Mouse (Mus musculus): ENCODE results near the gene Kctd5.

- TF ChIP-seq POLR2A (IDR thresholded peaks at IDR 0.05; ENCODE audit: extremely low read depth, insufficient read depth, low read length) (no peak), CTCF (IDR thresholded peaks at IDR 0.05; ENCODE audit: low read depth, low read length) (no peak)
These were observed 66.4 kb downstream of the Kctd5 start for GRCm38 (mm10) chr17:24006930-24007329.
